Mouse (Mus musculus): ENCODE measurements around the gene Gm10644.

Gene Gm10644

GRCm38 (mm10) chr8:83938330-83938729, 16.7 kb downstream of the Gm10644 start:
- DNase-seq (ENCODE audit: inconsistent age in 2 of 2, low spot score in 1 of 2), result no peak

GRCm38 (mm10) chr8:83937645-83938044, 17.4 kb downstream of the Gm10644 start:
- DNase-seq (ENCODE audit: inconsistent age in 2 of 2, low spot score in 1 of 2), result no peak

GRCm38 (mm10) chr8:83935435-83935834, 19.6 kb downstream of the Gm10644 start:
- no peak for DNase-seq (ENCODE audit: inconsistent age in 2 of 2, low spot score in 1 of 2)

- DNase-seq (ENCODE audit: inconsistent age in 2 of 2, low spot score in 1 of 2), result peak; percentile 59 to 64
Observed at GRCm38 (mm10) chr8:83934994-83935393, 20.0 kb downstream of the Gm10644 start.

- no peak for DNase-seq (ENCODE audit: inconsistent age in 2 of 2, low spot score in 1 of 2)
Observed at GRCm38 (mm10) chr8:83934222-83934621, 20.8 kb downstream of the Gm10644 start.

GRCm38 (mm10) chr8:83926266-83926665, 28.7 kb downstream of the Gm10644 start:
- peak; percentile 87 to 91 for DNase-seq (ENCODE audit: inconsistent age in 2 of 2, low spot score in 1 of 2)

GRCm38 (mm10) chr8:83924585-83924984, 30.4 kb downstream of the Gm10644 start:
- no peak for DNase-seq (ENCODE audit: inconsistent age in 2 of 2, low spot score in 1 of 2)

GRCm38 (mm10) chr8:83922727-83923126, 32.3 kb downstream of the Gm10644 start:
- no peak for DNase-seq (ENCODE audit: inconsistent age in 2 of 2, low spot score in 1 of 2)

GRCm38 (mm10) chr8:83921558-83921957, 33.4 kb downstream of the Gm10644 start:
- DNase-seq (ENCODE audit: inconsistent age in 2 of 2, low spot score in 1 of 2), result peak; percentile 79 to 93

GRCm38 (mm10) chr8:83917566-83917965, 37.4 kb downstream of the Gm10644 start:
- peak; percentile 83 to 91 for DNase-seq (ENCODE audit: inconsistent age in 2 of 2, low spot score in 1 of 2)

GRCm38 (mm10) chr8:83916015-83916414, 39.0 kb downstream of the Gm10644 start:
- no peak for DNase-seq (ENCODE audit: inconsistent age in 2 of 2, low spot score in 1 of 2)

- peak in 1 of 2 experiments; percentile 57 for DNase-seq (ENCODE audit: inconsistent age in 2 of 2, low spot score in 1 of 2)
Observed at GRCm38 (mm10) chr8:83914860-83915259, 40.1 kb downstream of the Gm10644 start.

- DNase-seq (ENCODE audit: inconsistent age in 2 of 2, low spot score in 1 of 2), result no peak
Observed at GRCm38 (mm10) chr8:83914232-83914631, 40.8 kb downstream of the Gm10644 start.

- no peak for DNase-seq (ENCODE audit: inconsistent age in 2 of 2, low spot score in 1 of 2)
Observed at GRCm38 (mm10) chr8:83911809-83912731, 42.9 kb downstream of the Gm10644 start.

GRCm38 (mm10) chr8:83909311-83909710, 45.7 kb downstream of the Gm10644 start:
- DNase-seq (ENCODE audit: inconsistent age in 2 of 2, low spot score in 1 of 2), result no peak

GRCm38 (mm10) chr8:83908583-83908982, 46.4 kb downstream of the Gm10644 start:
- peak in 1 of 2 experiments; percentile 62 for DNase-seq (ENCODE audit: inconsistent age in 2 of 2, low spot score in 1 of 2)

- DNase-seq (ENCODE audit: inconsistent age in 2 of 2, low spot score in 1 of 2), result peak in 1 of 2 experiments; percentile 78
Observed at GRCm38 (mm10) chr8:83902961-83903666, 51.9 kb downstream of the Gm10644 start.

GRCm38 (mm10) chr8:83901566-83902485, 53.2 kb downstream of the Gm10644 start:
- peak in 1 of 2 experiments; percentile 44 for DNase-seq (ENCODE audit: inconsistent age in 2 of 2, low spot score in 1 of 2)

GRCm38 (mm10) chr8:83900957-83901270, 54.1 kb downstream of the Gm10644 start:
- peak in 1 of 2 experiments; percentile 62 for DNase-seq (ENCODE audit: inconsistent age in 2 of 2, low spot score in 1 of 2)

GRCm38 (mm10) chr8:83900266-83900956, 54.6 kb downstream of the Gm10644 start:
- no peak for DNase-seq (ENCODE audit: inconsistent age in 2 of 2, low spot score in 1 of 2)
